Mouse (Mus musculus) ES-E14 (cell line): Measurements from ENCODE around the gene Scn1a. TPM values are rescaled to one million over a fixed set of nuclear protein-coding genes. Genes with fewer than 3 reads are reported as not detected.

Experiments used
- DNase-seq: peaks from one replicate; pipeline ENCODE4 v3.0.0-alpha.2; 2013; ENCODE audit warnings: low read depth, low spot score
- H3K27ac ChIP-seq: 2 replicates; pipeline ENCODE4 v1.5.1; 2012; ENCODE audit warnings: low read depth, mild to moderate bottlenecking, low read length, moderate library complexity, mixed read lengths; ENCODE audit not compliant: poor library complexity, insufficient read depth, severe bottlenecking
- H3K36me3 ChIP-seq: 2 replicates; pipeline ENCODE4 v1.6.1; 2012; ENCODE audit warnings: mild to moderate bottlenecking, low read length, moderate library complexity, mixed read lengths; ENCODE audit not compliant: control insufficient read depth, poor library complexity, insufficient read depth, severe bottlenecking
- H3K4me1 ChIP-seq, 2 experiments: fragments of 150-350 bp in 1 of 2; sonication (generic) in 1 of 2; 2 replicates each; pipeline ENCODE4 v1.6.1; 2012; ENCODE audit warnings: low read length in 2 of 2, mild to moderate bottlenecking in 1 of 2, mixed read lengths in 1 of 2; ENCODE audit not compliant: control insufficient read depth in 2 of 2, insufficient read depth in 2 of 2, poor library complexity in 1 of 2
- H3K4me3 ChIP-seq, 2 experiments: fragments of 150-350 bp in 1 of 2; sonication (generic) in 1 of 2; 2 replicates each; pipeline ENCODE4 v1.5.1; 2012; ENCODE audit warnings: low read length in 2 of 2, low read depth in 1 of 2, mild to moderate bottlenecking in 1 of 2, mixed read lengths in 1 of 2; ENCODE audit not compliant: insufficient read depth in 1 of 2, poor library complexity in 1 of 2, severe bottlenecking in 1 of 2
- H3K9ac ChIP-seq: 2 replicates; pipeline ENCODE4 v1.6.1; 2012; ENCODE audit warnings: low read depth, mild to moderate bottlenecking, low read length, mixed read lengths; ENCODE audit not compliant: poor library complexity, insufficient read depth, severe bottlenecking
- H3K9me3 ChIP-seq: fragments of 150-350 bp; sonication (generic); 2 replicates; pipeline ENCODE4 v1.6.1; 2012; ENCODE audit warnings: low read depth, mild to moderate bottlenecking, low read length; ENCODE audit not compliant: control insufficient read depth, insufficient read depth
- CHD2 ChIP-seq: IDR thresholded peaks from 2 replicates; pipeline ENCODE4 v1.6.1; 2014; ENCODE audit warnings: mild to moderate bottlenecking, low read depth, low read length, inconsistent platforms
- HCFC1 ChIP-seq: IDR thresholded peaks from 2 replicates; pipeline ENCODE4 v1.6.1; 2012; ENCODE audit warnings: low read length, inconsistent platforms, borderline replicate concordance; ENCODE audit not compliant: insufficient read depth
- MAFK ChIP-seq: IDR thresholded peaks from 2 replicates; pipeline ENCODE4 v1.6.1; 2014; ENCODE audit warnings: mild to moderate bottlenecking, low read depth, low read length, inconsistent platforms; ENCODE audit not compliant: insufficient read depth
- ZC3H11A ChIP-seq: IDR thresholded peaks from 2 replicates; pipeline ENCODE4 v1.6.1; 2012; ENCODE audit warnings: low read depth, mild to moderate bottlenecking, inconsistent platforms, low read length, borderline replicate concordance
- ZNF384 ChIP-seq: IDR thresholded peaks from 2 replicates; pipeline ENCODE4 v1.6.1; 2012; ENCODE audit warnings: low read depth, low read length, inconsistent platforms
- in situ Hi-C, 2 experiments: fragments of 600-800 bp; cut with MboI; formaldehyde crosslinking; loops; one replicate each; pipeline ENCODE4 v1.15.1; 2025; ENCODE audit warnings: low sequenced_read_pairs in 2 of 2, inconsistent platforms in 1 of 2; ENCODE audit not compliant: unreplicated experiment in 2 of 2
- total RNA-seq: library from RNA; depleted of rRNA; stranded (reverse); fragments of 300-350 nt; gene quantifications from 2 replicates; pipeline ENCODE4 v1.2.3, GENCODE M21; 2012

Scn1a gene
- total RNA-seq, 1 experiment = 0.13 TPM

DNA sequence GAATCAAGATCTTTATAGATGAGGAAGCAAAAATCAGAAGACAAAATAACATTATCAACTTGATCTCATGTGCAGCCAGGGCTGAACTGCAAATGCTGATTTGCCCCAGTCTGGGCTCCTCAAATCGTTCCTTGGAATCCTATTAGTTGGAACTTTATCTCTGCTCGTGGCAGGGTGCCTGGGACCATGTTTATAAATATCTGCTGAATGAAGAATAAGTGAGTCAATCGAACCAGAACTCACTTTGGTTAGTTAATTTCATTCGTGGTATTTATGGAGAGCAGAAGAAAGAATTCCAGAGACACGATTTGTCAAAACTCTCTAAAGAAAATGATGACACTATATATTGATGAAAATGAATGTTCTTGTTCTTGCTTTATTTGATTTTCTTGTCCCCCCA is 48.1 kb downstream of the Scn1a start:
- TF ChIP-seq HCFC1 (no peak), CHD2 (no peak), ZNF384 (no peak), MAFK (no peak), ZC3H11A (no peak)
- no peak for DNase-seq
- in situ Hi-C loops = no loop called here

DNA sequence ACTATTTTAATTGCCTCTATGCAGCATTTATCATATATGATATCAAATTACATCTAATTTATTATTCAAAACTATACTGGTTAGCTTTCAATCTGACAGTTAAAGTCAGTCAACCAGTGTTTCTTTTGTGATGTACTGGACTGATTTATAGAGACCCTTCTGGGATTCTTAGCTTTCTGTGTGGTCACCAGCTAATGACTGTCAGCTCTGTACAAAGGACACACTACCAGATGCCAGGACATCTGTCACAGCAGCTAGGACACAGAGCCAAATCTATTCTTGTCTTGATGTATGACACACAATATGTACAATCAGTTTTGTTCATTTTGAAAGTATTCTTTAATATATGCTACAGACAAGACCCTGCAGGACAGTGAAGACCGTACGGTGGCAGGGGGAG is 72.7 kb downstream of the Scn1a start:
- TF ChIP-seq MAFK = no peak
- no peak for TF ChIP-seq HCFC1
- no peaks in the 10 kb centered on the region for H3K4me1 ChIP-seq
- no peak overlapping the region for H3K9ac ChIP-seq
- in situ Hi-C loops = no loop called here
- no peaks in the 10 kb centered on the region for H3K36me3 ChIP-seq
- no peak overlapping the region for H3K27ac ChIP-seq
- no peaks in the 10 kb centered on the region for H3K9me3 ChIP-seq
- no peak for DNase-seq
- H3K4me3 ChIP-seq = no peak overlapping the region

More for the DNA sequence above, 48.1 kb downstream of the Scn1a start:
- no peak overlapping the region for H3K27ac ChIP-seq
- no peaks in the 10 kb centered on the region for H3K36me3 ChIP-seq
- H3K9ac ChIP-seq = no peak overlapping the region
- no peaks in the 10 kb centered on the region for H3K9me3 ChIP-seq
- H3K4me1 ChIP-seq = no peaks in the 10 kb centered on the region
- H3K4me3 ChIP-seq = no peak overlapping the region

DNA sequence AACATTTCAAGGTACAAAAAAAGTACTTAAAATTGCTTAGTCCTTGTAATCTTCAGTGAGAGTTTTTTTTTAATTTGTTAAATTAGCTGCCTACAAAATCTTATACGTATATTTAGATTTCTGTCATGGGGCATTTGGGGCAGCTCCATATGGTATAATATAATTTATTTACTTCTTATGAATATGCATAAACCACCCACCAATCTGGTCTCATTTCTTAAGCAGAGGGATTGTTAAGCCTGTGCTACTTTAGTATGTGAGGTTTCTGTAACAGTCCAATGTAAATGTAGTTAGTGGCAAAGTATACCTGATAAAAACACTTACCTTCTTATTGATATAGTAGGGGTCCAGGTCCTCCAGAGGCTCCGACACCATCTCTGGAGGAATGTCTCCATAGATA is 90.0 kb downstream of the Scn1a start:
- Histone ChIP-seq H3K4me3 (no peak overlapping the region), H3K27ac (no peak overlapping the region), H3K36me3 (no peaks in the 10 kb centered on the region), H3K4me1 (no peaks in the 10 kb centered on the region), H3K9ac (no peak overlapping the region), H3K9me3 (no peaks in the 10 kb centered on the region)
- no peak for TF ChIP-seq MAFK
- TF ChIP-seq HCFC1 = no peak
- no peak for TF ChIP-seq CHD2
- TF ChIP-seq ZNF384 = no peak
- TF ChIP-seq ZC3H11A = no peak
- DNase-seq = no peak
- in situ Hi-C loops = no loop called here

DNA sequence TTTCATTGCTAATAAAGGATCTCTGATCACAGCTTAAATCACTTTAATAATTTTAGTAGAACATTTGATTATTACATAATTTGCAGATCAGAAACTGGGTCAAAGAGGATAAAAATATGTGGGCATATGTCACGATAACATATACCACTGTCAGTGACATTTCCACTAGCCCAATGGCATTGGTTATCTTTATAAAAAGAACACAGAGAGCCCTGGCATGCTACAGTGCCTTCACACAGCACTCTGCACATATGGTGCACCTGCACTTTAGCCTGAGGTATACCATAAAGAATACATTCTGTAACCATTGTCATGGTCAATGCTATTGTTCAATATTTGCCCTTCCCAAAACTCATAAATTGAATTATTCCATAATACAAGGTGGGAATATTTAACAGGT is 94.0 kb downstream of the Scn1a start:
- no peak for DNase-seq
- Histone ChIP-seq H3K9me3 (no peaks in the 10 kb centered on the region), H3K9ac (no peak overlapping the region), H3K4me3 (no peak overlapping the region), H3K4me1 (no peaks in the 10 kb centered on the region), H3K36me3 (no peaks in the 10 kb centered on the region), H3K27ac (no peak overlapping the region)
- in situ Hi-C loops = no loop called here
- TF ChIP-seq MAFK (no peak), ZNF384 (no peak), ZC3H11A (no peak), HCFC1 (no peak), CHD2 (no peak)

DNA sequence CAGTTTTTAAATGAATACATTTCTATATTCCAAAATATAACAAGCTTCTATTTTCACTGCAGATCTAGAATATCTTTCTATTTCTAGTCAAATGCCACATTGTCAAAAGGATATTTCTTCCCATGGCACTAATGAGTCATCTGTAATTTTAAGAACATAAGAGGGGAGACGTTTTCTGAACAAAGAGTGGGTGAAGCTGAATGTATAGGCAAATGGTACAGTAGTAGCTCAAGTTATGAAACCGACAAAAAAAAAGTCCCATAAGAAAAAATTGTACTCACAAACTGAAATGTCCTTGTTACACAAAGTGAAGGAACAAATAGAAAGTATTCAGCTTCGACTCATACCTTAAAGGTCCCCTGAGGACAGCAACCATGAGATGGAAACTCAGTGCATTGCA is 94.5 kb downstream of the Scn1a start:
- no peaks in the 10 kb centered on the region for H3K4me1 ChIP-seq
- no peak overlapping the region for H3K9ac ChIP-seq
- in situ Hi-C loops = no loop called here
- H3K36me3 ChIP-seq = no peaks in the 10 kb centered on the region
- TF ChIP-seq CHD2 (no peak), MAFK (no peak), ZC3H11A (no peak), HCFC1 (no peak), ZNF384 (no peak)
- no peaks in the 10 kb centered on the region for H3K9me3 ChIP-seq
- H3K4me3 ChIP-seq = no peak overlapping the region
- DNase-seq = no peak
- no peak overlapping the region for H3K27ac ChIP-seq
